Mouse (Mus musculus) ES-Bruce4 (cell line): ENCODE data around the gene Upf2.

Source experiments
- CTCF ChIP-seq: IDR thresholded peaks from one replicate; pipeline ENCODE4 v1.8.1; 2011; ENCODE audit warnings: low read depth, low read length
- EP300 ChIP-seq: IDR thresholded peaks from 2 replicates; pipeline ENCODE4 v1.6.1; 2011; ENCODE audit warnings: low read depth, low read length; ENCODE audit not compliant: insufficient read depth
- POLR2A ChIP-seq: IDR thresholded peaks from one replicate; pipeline ENCODE4 v1.8.1; 2011; ENCODE audit warnings: low read length; ENCODE audit not compliant: insufficient read depth

DNA sequence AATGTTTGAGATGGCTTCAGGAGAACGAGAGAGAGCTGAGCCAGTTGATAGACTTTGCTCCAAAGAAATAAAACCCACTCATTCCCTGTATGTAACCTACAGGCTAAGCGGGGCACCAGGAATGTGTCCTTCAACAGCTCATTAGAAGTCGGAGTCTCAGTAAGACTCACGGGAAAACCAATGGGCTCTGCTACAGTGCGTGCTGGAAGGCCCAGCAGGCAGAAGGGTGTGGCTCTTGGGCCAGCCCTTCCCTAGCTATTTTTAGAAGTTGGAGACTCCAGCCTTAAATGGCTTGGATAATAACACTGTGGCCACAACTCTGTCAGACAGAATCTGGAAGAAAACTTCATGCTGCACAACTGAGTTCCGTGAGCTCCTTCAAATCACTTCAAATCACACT is 147.7 kb downstream of the Upf2 start:
- no peak for TF ChIP-seq CTCF
- peak; percentile 81; the same call in 1 of the 2 replicates for TF ChIP-seq EP300
- TF ChIP-seq POLR2A, result no peak
